Mouse (Mus musculus) E14TG2a.4 (cell line): ENCODE results near the gene Hoxa4.

ENCODE experiments used
- CTCF ChIP-seq: conservative IDR thresholded peaks from 2 replicates; pipeline ENCODE4 v1.5.1; 2014; ENCODE audit warnings: low read length
- NANOG ChIP-seq: IDR thresholded peaks from 2 replicates; pipeline ENCODE4 v1.6.1; 2014; ENCODE audit warnings: borderline replicate concordance, low read length, mixed read lengths
- POU5F1 ChIP-seq: IDR thresholded peaks from 2 replicates; pipeline ENCODE4 v1.6.1; 2014; ENCODE audit warnings: low read length, borderline replicate concordance

DNA sequence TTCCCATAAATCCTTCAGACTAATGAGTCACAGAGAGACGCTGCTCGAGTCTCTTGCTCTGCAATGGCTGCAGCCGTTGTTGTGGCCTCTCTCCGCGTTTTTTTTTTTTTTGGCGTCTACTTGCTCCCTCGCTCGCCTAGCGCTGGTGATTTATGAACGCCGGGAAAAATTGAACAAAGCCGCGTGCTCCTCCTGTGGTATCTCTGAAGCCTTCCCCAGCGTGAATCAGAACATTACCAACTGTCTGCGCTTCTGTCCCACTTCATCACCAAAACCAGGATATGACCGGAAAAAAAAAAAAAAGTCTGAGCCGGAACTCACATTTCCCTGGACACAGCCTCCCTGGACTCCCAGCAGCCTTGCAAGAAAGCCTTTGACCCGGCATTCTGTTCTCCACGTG lies 6.3 kb downstream of the Hoxa4 start:
- TF ChIP-seq CTCF: no peak
- no peak for TF ChIP-seq NANOG
- TF ChIP-seq POU5F1: no peak
